Mouse (Mus musculus) B cell, adult (primary cell): ENCODE measurements around the gene Cnr2. TPM values are rescaled to one million over a fixed set of nuclear protein-coding genes. Genes with fewer than 3 reads are reported as not detected.

Experiments
- total RNA-seq: library from RNA; stranded (reverse); gene quantifications from 4 replicates; pipeline ENCODE4 v1.2.4, GENCODE M21; 2023; ENCODE audit not compliant: inconsistent age

The Cnr2 gene
- total RNA-seq, result 176 to 190 TPM (median 188 TPM) in 4 replicates

GRCm38 (mm10) chr4:135895071-135895571, at the start of gene Cnr2:
TSS of gene Cnr2 (plus strand) at chr4:135895394.

GRCm38 (mm10) chr4:135855536-135856222, 39.5 kb upstream of the Cnr2 start, which contains the start of gene Srsf10:
TSS of gene Srsf10 (plus strand) at chr4:135855747.

GRCm38 (mm10) chr4:135873526-135874202, 21.5 kb upstream of the Cnr2 start, which contains the start of gene Pnrc2:
TSS of gene Pnrc2 (minus strand) at chr4:135873850.

GRCm38 (mm10) chr4:135920304-135921241, 25.4 kb downstream of the Cnr2 start, which contains the start of gene Fuca1:
TSS of gene Fuca1 (plus strand) at chr4:135920735.

GRCm38 (mm10) chr4:135946278-135946658, 51.1 kb downstream of the Cnr2 start, which contains the start of gene Hmgcl:
TSS of gene Hmgcl (plus strand) at chr4:135946448.

GRCm38 (mm10) chr4:135963457-135964193, 68.4 kb downstream of the Cnr2 start, which contains the start of gene Gale:
TSS of gene Gale (plus strand) at chr4:135963727.

Other genes with a start within 250 kb of the Cnr2 start
- 0.32 to 0.58 TPM (median 0.38 TPM) in 4 replicates for gene Ifnlr1, start 209.1 kb upstream of the Cnr2 start, total RNA-seq
- gene Il22ra1, start 167.2 kb upstream of the Cnr2 start, total RNA-seq, result not detected in 4 replicates
- gene Myom3, start 135.7 kb upstream of the Cnr2 start, total RNA-seq, result not detected in 4 replicates
- gene Srsf10, start 39.6 kb upstream of the Cnr2 start, total RNA-seq, result 189 to 215 TPM (median 192 TPM) in 4 replicates
- 128 to 150 TPM (median 142 TPM) in 4 replicates for gene Pnrc2, start 21.5 kb upstream of the Cnr2 start, total RNA-seq
- gene Fuca1, start 25.3 kb downstream of the Cnr2 start, total RNA-seq, result 164 to 200 TPM (median 175 TPM) in 4 replicates
- gene Hmgcl, start 51.1 kb downstream of the Cnr2 start, total RNA-seq, result 24.4 to 35.4 TPM (median 29.7 TPM) in 4 replicates
- gene Gale, start 68.3 kb downstream of the Cnr2 start, total RNA-seq, result 7.4 to 11.9 TPM (median 8.9 TPM) in 4 replicates
- 98.8 to 111 TPM (median 104 TPM) in 4 replicates for gene Lypla2, start 77.2 kb downstream of the Cnr2 start, total RNA-seq
- gene Pithd1, start 91.9 kb downstream of the Cnr2 start, total RNA-seq, result 33.1 to 38.4 TPM (median 36.6 TPM) in 4 replicates
- gene Eloa, start 126.4 kb downstream of the Cnr2 start, total RNA-seq, result 40.5 to 41.9 TPM (median 41.1 TPM) in 4 replicates
- gene Rpl11, start 158.0 kb downstream of the Cnr2 start, total RNA-seq, result 767 to 937 TPM (median 907 TPM) in 4 replicates
- 31.6 to 47.3 TPM (median 36.7 TPM) in 4 replicates for gene Id3, start 248.1 kb downstream of the Cnr2 start, total RNA-seq